Mouse (Mus musculus) MEL (cell line): ENCODE measurements around the gene Arhgap19.

ENCODE experiments used
- CTCF ChIP-seq, 3 experiments: IDR thresholded peaks in 2 of 3; conservative IDR thresholded peaks in 1 of 3; 2 replicates each; pipeline ENCODE4 v1.5.1; 2011 to 2012; ENCODE audit warnings: low read length in 3 of 3, low read depth in 2 of 3, mild to moderate bottlenecking in 2 of 3, improper control_type of control experiment in 1 of 3, inconsistent platforms in 1 of 3, mixed read lengths in 1 of 3, moderate library complexity in 1 of 3; ENCODE audit not compliant: control insufficient read depth in 1 of 3, insufficient read depth in 1 of 3, poor library complexity in 1 of 3, severe bottlenecking in 1 of 3
- E2F4 ChIP-seq: IDR thresholded peaks from 2 replicates; pipeline ENCODE4 v1.6.1; 2011; ENCODE audit warnings: low read depth, low read length, improper control_type of control experiment, borderline replicate concordance
- EP300 ChIP-seq, 2 experiments: IDR thresholded peaks; 2 replicates each; pipeline ENCODE4 v1.6.1; 2011; ENCODE audit warnings: improper control_type of control experiment in 2 of 2, low read length in 2 of 2, low read depth in 1 of 2, mild to moderate bottlenecking in 1 of 2
- MAFK ChIP-seq: IDR thresholded peaks from 2 replicates; pipeline ENCODE4 v1.6.1; 2011; ENCODE audit warnings: low read depth, mild to moderate bottlenecking, low read length, improper control_type of control experiment, borderline replicate concordance
- POLR2A ChIP-seq, 2 experiments: IDR thresholded peaks; 2 replicates each; pipeline ENCODE4 v1.6.1; 2011 to 2012; ENCODE audit warnings: low read length in 2 of 2, mild to moderate bottlenecking in 2 of 2, control low read depth in 1 of 2, improper control_type of control experiment in 1 of 2, low read depth in 1 of 2, moderate library complexity in 1 of 2; ENCODE audit not compliant: control insufficient read depth in 1 of 2, insufficient read depth in 1 of 2, poor library complexity in 1 of 2
- RAD21 ChIP-seq: IDR thresholded peaks from 2 replicates; pipeline ENCODE4 v1.6.1; 2011; ENCODE audit warnings: mild to moderate bottlenecking, low read depth, low read length, improper control_type of control experiment
- TCF12 ChIP-seq: IDR thresholded peaks from 2 replicates; pipeline ENCODE4 v1.6.1; 2014; ENCODE audit warnings: low read depth, mild to moderate bottlenecking, inconsistent platforms, low read length, improper control_type of control experiment, moderate library complexity

GRCm38 (mm10) chr19:41850021-41850718, 48.3 kb upstream of the Arhgap19 start:
- TF ChIP-seq RAD21 = no peak
- no peak for TF ChIP-seq CTCF (IDR thresholded peaks at IDR 0.05 in 2 of 3, conservative IDR thresholded peaks at IDR 0.05 in 1 of 3; ENCODE audit: control insufficient read depth in 1 of 3, insufficient read depth in 1 of 3, low read depth in 2 of 3, low read length in 3 of 3, poor library complexity in 1 of 3, severe bottlenecking in 1 of 3)
- TF ChIP-seq POLR2A (IDR thresholded peaks at IDR 0.05; ENCODE audit: control insufficient read depth in 1 of 2, insufficient read depth in 1 of 2, low read depth in 1 of 2, low read length in 2 of 2, poor library complexity in 1 of 2) = no peak
- peak; percentile 74 for TF ChIP-seq TCF12
- TF ChIP-seq E2F4 = no peak
- TF ChIP-seq MAFK = no peak
- TF ChIP-seq EP300 (IDR thresholded peaks at IDR 0.05; ENCODE audit: low read depth in 1 of 2, low read length in 2 of 2) = peak; percentile 56 to 83
